Mouse (Mus musculus) adrenal gland, adult (tissue): Measurements from ENCODE around the gene Xpa.
A peak's percentile ranks its signal among the peaks of the same experiment; 100 is the strongest.

Experiments used
- DNase-seq, 2 experiments: peaks; one replicate each; pipeline ENCODE4 v3.0.0; 2022 to 2023; ENCODE audit warnings: low spot score in 1 of 2; ENCODE audit not compliant: inconsistent age in 2 of 2

Gene Xpa

GRCm38 (mm10) chr4:46195781-46196487 is at the start of gene Xpa:
TSS of gene Xpa (minus strand) at chr4:46196311.
- peak; percentile 95 to 98 for DNase-seq

- DNase-seq, result no peak
These were observed 39.8 kb upstream of the Xpa start for GRCm38 (mm10) chr4:46235871-46236270.

- DNase-seq, result no peak
These were observed 38.6 kb upstream of the Xpa start for GRCm38 (mm10) chr4:46234739-46235138.

- no peak for DNase-seq
These were observed 30.9 kb upstream of the Xpa start for GRCm38 (mm10) chr4:46226972-46227535.

GRCm38 (mm10) chr4:46221090-46221489 is 25.0 kb upstream of the Xpa start:
- no peak for DNase-seq

- DNase-seq, result peak in 1 of 2 experiments; percentile 15
These were observed 6.5 kb upstream of the Xpa start for GRCm38 (mm10) chr4:46202562-46203126.

GRCm38 (mm10) chr4:46201834-46202561 is 5.9 kb upstream of the Xpa start:
- peak; percentile 70 to 90 for DNase-seq

- no peak for DNase-seq
These were observed 2.0 kb upstream of the Xpa start for GRCm38 (mm10) chr4:46198064-46198463.

- no peak for DNase-seq
These were observed 402 bp upstream of the Xpa start for GRCm38 (mm10) chr4:46196513-46196912.

- peak in 1 of 2 experiments; percentile 66 for DNase-seq
These were observed 4.1 kb downstream of the Xpa start for GRCm38 (mm10) chr4:46192011-46192410.

- peak in 1 of 2 experiments; percentile 18 for DNase-seq
These were observed 9.6 kb downstream of the Xpa start for GRCm38 (mm10) chr4:46186466-46186865.

- DNase-seq, result no peak
These were observed 10.2 kb downstream of the Xpa start for GRCm38 (mm10) chr4:46185890-46186289.

GRCm38 (mm10) chr4:46185423-46185822 is 10.7 kb downstream of the Xpa start:
- no peak for DNase-seq

GRCm38 (mm10) chr4:46182181-46182580 is 13.9 kb downstream of the Xpa start:
- DNase-seq, result no peak

GRCm38 (mm10) chr4:46181168-46181567 is 14.9 kb downstream of the Xpa start:
- DNase-seq, result no peak

GRCm38 (mm10) chr4:46177496-46177895 is 18.6 kb downstream of the Xpa start:
- no peak for DNase-seq

GRCm38 (mm10) chr4:46177018-46177417 is 19.1 kb downstream of the Xpa start:
- DNase-seq, result no peak

- no peak for DNase-seq
These were observed 19.8 kb downstream of the Xpa start for GRCm38 (mm10) chr4:46176313-46176712.

GRCm38 (mm10) chr4:46171761-46172160 is 24.4 kb downstream of the Xpa start:
- no peak for DNase-seq

GRCm38 (mm10) chr4:46165831-46166230 is 30.3 kb downstream of the Xpa start:
- DNase-seq, result no peak

- no peak for DNase-seq
These were observed 32.1 kb downstream of the Xpa start for GRCm38 (mm10) chr4:46164027-46164426.
